Mouse (Mus musculus) urinary bladder, adult 18-20 months (tissue): ENCODE data around the gene Gabrg1.

Experiments used
- DNase-seq, 2 experiments: peaks; one replicate each; pipeline ENCODE4 v3.0.0; 2022; ENCODE audit warnings: low spot score in 2 of 2, mixed read lengths in 2 of 2

Gabrg1 gene

GRCm38 (mm10) chr5:70842192-70843095, at the start of gene Gabrg1:
Gene Gabrg1 (minus strand): TSS chr5:70842617.
- no peak for DNase-seq

GRCm38 (mm10) chr5:70884026-70884425, 41.6 kb upstream of the Gabrg1 start:
- no peak for DNase-seq

GRCm38 (mm10) chr5:70870081-70870480, 27.7 kb upstream of the Gabrg1 start:
- no peak for DNase-seq

GRCm38 (mm10) chr5:70843096-70843734, 798 bp upstream of the Gabrg1 start:
- no peak for DNase-seq

- no peak for DNase-seq
These were observed 23.7 kb downstream of the Gabrg1 start for GRCm38 (mm10) chr5:70818681-70819080.

- DNase-seq, result no peak
These were observed 106.3 kb downstream of the Gabrg1 start for GRCm38 (mm10) chr5:70736156-70736555.

- no peak for DNase-seq
These were observed 138.1 kb downstream of the Gabrg1 start for GRCm38 (mm10) chr5:70704361-70704760.
